Mouse (Mus musculus): ENCODE measurements around the gene Nebl.

Nebl gene

GRCm38 (mm10) chr2:17523791-17524190, 207.5 kb downstream of the Nebl start:
- no peak for DNase-seq (ENCODE audit: low spot score in 2 of 2)

GRCm38 (mm10) chr2:17515686-17516085, 215.6 kb downstream of the Nebl start:
- no peak for DNase-seq (ENCODE audit: low spot score in 2 of 2)

GRCm38 (mm10) chr2:17514765-17515164, 216.5 kb downstream of the Nebl start:
- no peak for DNase-seq (ENCODE audit: low spot score in 2 of 2)

GRCm38 (mm10) chr2:17509942-17510341, 221.3 kb downstream of the Nebl start:
- no peak for DNase-seq (ENCODE audit: low spot score in 2 of 2)

- no peak for DNase-seq (ENCODE audit: low spot score in 2 of 2)
Observed at GRCm38 (mm10) chr2:17507362-17507761, 223.9 kb downstream of the Nebl start.

GRCm38 (mm10) chr2:17504115-17504774, 227.0 kb downstream of the Nebl start:
- no peak for DNase-seq (ENCODE audit: low spot score in 2 of 2)

GRCm38 (mm10) chr2:17501075-17501474, 230.2 kb downstream of the Nebl start:
- DNase-seq (ENCODE audit: low spot score in 2 of 2) = no peak

GRCm38 (mm10) chr2:17465517-17466174, 265.6 kb downstream of the Nebl start:
- no peak for DNase-seq (ENCODE audit: low spot score in 2 of 2)

GRCm38 (mm10) chr2:17460434-17460833, 270.8 kb downstream of the Nebl start:
- DNase-seq (ENCODE audit: low spot score in 2 of 2) = no peak

- DNase-seq (ENCODE audit: low spot score in 2 of 2) = no peak
Observed at GRCm38 (mm10) chr2:17453676-17454075, 277.6 kb downstream of the Nebl start.

GRCm38 (mm10) chr2:17448341-17448740, 282.9 kb downstream of the Nebl start:
- no peak for DNase-seq (ENCODE audit: low spot score in 2 of 2)

- no peak for DNase-seq (ENCODE audit: low spot score in 2 of 2)
Observed at GRCm38 (mm10) chr2:17443581-17443980, 287.7 kb downstream of the Nebl start.

GRCm38 (mm10) chr2:17438317-17438716, 292.9 kb downstream of the Nebl start:
- DNase-seq (ENCODE audit: low spot score in 2 of 2) = no peak

GRCm38 (mm10) chr2:17436739-17437440, 294.4 kb downstream of the Nebl start:
- DNase-seq (ENCODE audit: low spot score in 2 of 2) = no peak

- DNase-seq (ENCODE audit: low spot score in 2 of 2) = no peak
Observed at GRCm38 (mm10) chr2:17435217-17435616, 296.0 kb downstream of the Nebl start.

GRCm38 (mm10) chr2:17429028-17429427, 302.2 kb downstream of the Nebl start:
- DNase-seq (ENCODE audit: low spot score in 2 of 2) = no peak

- no peak for DNase-seq (ENCODE audit: low spot score in 2 of 2)
Observed at GRCm38 (mm10) chr2:17428156-17428555, 303.1 kb downstream of the Nebl start.

- DNase-seq (ENCODE audit: low spot score in 2 of 2) = peak in 1 of 2 experiments; percentile 43
Observed at GRCm38 (mm10) chr2:17422967-17423366, 308.3 kb downstream of the Nebl start.

- DNase-seq (ENCODE audit: low spot score in 2 of 2) = no peak
Observed at GRCm38 (mm10) chr2:17415347-17415746, 315.9 kb downstream of the Nebl start.

GRCm38 (mm10) chr2:17414324-17414723, 316.9 kb downstream of the Nebl start:
- DNase-seq (ENCODE audit: low spot score in 2 of 2) = no peak

- DNase-seq (ENCODE audit: low spot score in 2 of 2) = peak; percentile 25 to 58
Observed at GRCm38 (mm10) chr2:17413496-17414268, 317.6 kb downstream of the Nebl start.

- DNase-seq (ENCODE audit: low spot score in 2 of 2) = no peak
Observed at GRCm38 (mm10) chr2:17409276-17409675, 322.0 kb downstream of the Nebl start.

Measured in left cerebral cortex, adult 9 months (tissue).